Mouse (Mus musculus) T-helper 17 cell (primary cell): Measurements from ENCODE around the gene Susd2.

Source experiments
- in situ Hi-C, 2 experiments: fragments of 300-600 bp; cut with MboI, MseI; formaldehyde crosslinking; loops; 1 replicate in 1 of 2; 2 replicates in 1 of 2; pipeline ENCODE4 v1.15.1; 2025; ENCODE audit warnings: high pct_unique_total_duplicates in 2 of 2

Gene Susd2

GRCm38 (mm10) chr10:75643741-75644343 is at the start of gene Susd2:
Gene Susd2 (minus strand): TSS chr10:75644008.
- in situ Hi-C loops, result no loop called here

- in situ Hi-C loops, result loop anchor here in 1 of 2 experiments (10.0 kb wide), 1 partner anchor 1086 kb away; no protein-coding TSS in a partner anchor
Observed at GRCm38 (mm10) chr10:75688598-75688997, 44.8 kb upstream of the Susd2 start.

GRCm38 (mm10) chr10:75686724-75687123 is 42.9 kb upstream of the Susd2 start:
- in situ Hi-C loops, result loop anchor here in 1 of 2 experiments (10.0 kb wide), 1 partner anchor 1088 kb away; no protein-coding TSS in a partner anchor

DNA sequence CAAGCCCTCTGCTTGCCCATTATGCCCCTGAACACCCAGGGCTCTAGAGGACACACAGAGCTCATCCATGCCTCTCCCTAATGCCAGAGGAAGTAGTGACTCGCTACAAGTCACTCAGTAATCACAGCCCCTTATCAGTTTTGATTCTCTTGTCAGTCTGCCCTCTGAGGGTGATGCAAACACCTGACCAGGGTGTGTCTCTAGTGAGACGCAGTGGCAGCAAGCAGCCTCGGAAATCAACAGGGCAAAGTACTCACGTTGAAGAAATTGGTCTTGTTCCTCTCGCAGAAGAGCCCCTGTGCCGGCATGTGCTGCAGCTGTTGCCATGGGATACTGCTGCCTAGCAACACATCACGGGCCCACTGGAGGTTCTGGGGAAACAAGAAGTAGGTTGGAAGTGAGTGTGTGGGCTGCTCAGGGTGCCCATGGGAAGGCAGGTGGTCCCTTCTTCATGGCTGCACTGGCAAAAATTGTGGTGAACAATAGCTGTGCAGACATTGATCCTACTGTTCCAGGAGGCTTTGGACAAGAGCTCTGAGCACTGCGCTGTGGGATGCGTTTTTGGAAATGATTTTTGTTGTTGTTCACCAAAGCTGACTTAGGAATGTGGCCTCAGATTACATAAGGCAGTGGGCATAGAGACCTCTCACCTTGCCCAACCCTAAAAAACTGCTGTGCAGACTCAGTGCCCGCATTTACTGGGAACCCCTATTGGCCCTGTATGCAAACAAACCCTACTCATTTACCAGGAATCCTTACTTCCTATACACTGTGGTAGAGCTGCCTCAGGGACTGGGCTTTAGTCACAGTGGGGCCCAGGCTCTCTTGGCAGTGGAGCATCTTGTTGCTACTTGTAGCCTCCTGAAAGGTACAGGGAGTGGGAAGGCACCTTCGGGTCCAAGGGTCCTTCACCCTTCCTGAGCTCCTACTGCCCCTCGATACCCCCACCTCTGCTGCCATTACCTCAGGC is 40.5 kb upstream of the Susd2 start:
- in situ Hi-C loops, result loop anchor here in 1 of 2 experiments (10.0 kb wide), 1 partner anchor 1090 kb away; no protein-coding TSS in a partner anchor

DNA sequence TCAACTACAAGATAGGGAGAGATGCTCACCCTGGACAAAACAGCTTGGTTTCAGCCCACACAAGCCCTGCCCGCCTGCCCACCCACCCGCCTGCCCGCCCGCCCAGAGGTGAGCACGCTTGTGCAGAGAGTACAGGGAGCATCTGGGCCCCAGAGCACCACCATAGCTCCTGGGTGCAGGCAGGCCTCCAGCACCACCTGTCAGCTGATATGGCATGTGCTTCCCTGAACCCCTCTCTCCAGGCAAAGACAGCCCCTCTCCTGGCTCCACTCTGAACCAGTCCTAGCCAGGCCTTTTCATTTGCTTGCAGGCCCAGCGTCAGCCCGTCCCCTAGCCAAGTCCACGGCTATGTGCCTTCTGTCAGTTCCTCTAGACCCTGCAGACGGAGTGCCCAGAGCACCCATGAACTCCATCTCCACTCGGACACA is 36.8 kb upstream of the Susd2 start:
- in situ Hi-C loops, result loop anchor here in 1 of 2 experiments (10.0 kb wide), 1 partner anchor 1094 kb away; no protein-coding TSS in a partner anchor

DNA sequence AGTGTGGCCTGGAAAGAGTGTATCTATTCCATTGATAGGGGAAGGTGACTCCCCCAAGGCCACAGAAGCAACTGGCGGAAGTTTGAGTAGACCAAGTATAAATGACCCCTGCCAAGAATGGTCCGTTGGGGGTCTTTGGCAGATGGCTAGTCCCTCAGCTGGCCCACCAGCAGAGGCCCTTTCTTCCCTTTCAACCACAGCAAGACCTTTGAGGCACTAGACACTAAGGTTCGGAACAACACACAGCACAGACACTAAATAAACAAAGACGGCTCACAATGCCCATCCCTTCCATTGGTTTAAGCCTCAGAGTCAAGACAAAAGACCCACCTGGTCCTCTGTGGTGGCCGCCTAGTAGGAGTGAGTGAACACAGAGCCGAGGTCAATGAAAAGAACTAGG is 35.4 kb upstream of the Susd2 start:
- in situ Hi-C loops, result no loop called here

DNA sequence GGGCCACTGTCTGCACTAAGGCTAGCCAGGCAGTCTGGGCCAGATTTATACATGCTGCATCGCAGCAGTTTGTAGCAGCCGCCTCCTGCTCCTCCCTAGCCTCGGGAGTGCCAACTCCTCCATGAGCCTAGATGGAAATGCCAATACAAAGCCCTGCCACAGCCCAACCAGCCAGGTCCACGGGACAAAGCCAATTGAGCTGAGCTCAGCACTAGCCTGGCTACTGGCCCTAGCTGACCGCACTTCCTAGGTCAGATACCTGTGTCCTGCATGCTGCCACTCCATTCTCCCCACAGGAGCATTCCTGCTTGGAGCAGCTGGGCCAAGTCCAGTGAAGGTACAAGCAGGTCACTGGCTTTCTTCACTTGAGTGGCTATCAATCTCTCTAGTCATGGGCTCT is 34.2 kb upstream of the Susd2 start:
- in situ Hi-C loops, result no loop called here

GRCm38 (mm10) chr10:75677571-75677970 is 33.8 kb upstream of the Susd2 start:
- in situ Hi-C loops, result no loop called here

DNA sequence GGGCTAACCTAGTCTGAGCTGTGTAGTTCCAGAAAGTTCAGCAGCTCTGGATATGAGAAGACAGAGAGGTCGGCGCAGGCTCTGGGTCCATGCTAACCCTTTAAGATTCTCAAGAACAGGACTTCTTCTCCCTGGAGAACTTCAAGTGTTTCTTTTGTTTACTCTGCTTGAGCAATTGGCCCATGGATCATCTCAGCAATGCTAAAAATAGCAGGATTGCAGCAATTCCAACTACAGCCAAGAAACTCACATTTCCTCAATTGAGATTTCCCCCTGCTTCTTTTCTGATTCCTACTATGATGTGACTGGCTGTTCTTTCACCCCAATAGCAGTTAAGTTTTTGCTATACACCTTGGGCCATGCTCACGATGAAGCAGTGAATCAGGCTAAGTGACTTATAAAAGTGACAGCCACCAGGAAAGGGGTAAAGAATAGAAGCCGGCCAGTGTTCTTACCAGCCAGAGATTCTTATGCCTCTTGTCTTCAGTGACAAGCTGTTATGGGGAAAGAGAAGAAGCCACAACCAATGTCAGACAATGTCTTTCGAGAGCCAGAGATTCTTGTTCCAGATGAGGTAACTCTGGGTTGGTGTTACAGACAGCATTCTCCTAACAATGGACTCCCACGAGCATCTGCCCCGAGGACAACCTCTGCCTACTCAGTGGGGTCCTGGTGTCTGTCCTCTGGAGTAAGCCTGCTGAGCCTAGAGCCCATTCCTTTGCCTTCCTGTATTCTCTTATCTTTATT is 33.2 kb upstream of the Susd2 start:
- in situ Hi-C loops, result no loop called here

DNA sequence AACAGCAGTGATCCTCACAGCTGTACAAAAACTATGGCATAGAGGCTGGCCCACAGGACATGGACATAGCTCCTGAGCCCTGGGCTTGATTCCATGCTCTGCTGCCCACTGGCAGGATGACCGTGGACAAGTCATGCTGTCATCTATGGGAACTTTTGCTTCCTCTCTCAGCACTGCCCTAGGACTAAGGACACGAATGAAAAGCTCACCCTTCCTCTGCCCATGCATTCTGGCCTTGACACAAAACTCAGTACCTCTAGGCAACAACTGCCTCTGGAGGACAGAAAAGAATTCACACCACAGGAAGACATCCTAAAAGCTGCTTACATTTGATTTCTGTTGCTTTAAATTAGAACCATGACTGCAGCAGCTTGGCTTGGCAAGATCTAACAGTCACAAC is 32.5 kb upstream of the Susd2 start:
- in situ Hi-C loops, result no loop called here

GRCm38 (mm10) chr10:75675594-75675993 is 31.8 kb upstream of the Susd2 start:
- in situ Hi-C loops, result no loop called here

- in situ Hi-C loops, result no loop called here
Observed at GRCm38 (mm10) chr10:75669936-75670335, 26.1 kb upstream of the Susd2 start.

DNA sequence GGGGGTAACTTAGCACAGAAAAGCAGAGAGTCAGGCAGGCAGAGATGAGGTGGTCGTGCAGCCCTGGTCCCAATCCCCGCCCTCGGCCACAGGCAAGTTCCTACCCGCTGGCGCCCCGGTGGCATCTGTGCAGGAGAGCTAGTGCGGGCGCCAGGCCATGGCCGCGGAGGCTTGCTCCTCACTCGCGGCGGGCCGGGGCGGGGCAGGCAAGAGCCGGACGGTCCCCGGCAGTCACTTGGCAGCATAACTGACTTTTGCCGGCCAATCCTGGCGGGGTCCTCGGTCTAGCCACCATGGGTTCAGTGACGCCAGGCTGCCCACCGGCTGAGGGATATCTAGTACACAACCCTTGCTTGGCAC is 24.1 kb upstream of the Susd2 start:
- in situ Hi-C loops, result no loop called here

DNA sequence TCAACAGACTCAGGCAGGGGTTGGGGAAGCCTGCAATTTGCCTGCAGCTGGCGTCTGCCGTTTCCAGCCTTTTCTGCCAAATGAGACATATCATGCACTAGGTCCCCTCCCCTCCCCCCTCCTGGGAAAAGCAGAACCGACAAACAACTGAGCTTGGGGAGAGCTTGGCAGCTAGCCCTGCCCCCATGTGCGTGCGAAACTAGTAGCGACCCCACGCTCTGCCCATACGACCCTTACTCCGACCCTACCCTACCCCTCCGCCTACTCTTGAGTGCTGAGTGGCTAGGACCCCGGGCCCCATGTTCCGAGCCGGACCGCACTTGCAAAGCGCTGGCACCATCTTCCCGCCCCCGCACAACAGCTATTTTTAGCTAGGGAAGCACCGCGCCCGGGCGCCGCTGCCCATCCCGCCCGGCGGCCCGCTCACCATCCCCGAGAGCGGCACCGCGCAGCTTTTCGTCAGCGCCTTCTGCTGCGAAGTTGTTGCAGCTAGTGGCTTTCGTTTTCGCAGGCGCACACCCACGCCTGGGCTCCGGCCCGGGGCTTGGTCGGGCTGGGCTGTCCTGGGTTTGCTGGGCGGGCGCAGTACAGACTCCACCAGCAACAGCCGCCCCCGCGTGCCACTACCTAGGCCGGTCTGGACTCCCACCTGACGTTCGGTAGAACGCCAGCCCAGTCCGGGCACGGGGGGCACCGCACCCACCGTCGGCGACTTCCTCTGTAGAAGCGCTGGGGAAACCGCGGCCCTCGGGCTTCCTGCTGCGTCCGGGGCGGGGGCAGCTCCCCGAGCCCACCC is 23.5 kb upstream of the Susd2 start:
- in situ Hi-C loops, result no loop called here

DNA sequence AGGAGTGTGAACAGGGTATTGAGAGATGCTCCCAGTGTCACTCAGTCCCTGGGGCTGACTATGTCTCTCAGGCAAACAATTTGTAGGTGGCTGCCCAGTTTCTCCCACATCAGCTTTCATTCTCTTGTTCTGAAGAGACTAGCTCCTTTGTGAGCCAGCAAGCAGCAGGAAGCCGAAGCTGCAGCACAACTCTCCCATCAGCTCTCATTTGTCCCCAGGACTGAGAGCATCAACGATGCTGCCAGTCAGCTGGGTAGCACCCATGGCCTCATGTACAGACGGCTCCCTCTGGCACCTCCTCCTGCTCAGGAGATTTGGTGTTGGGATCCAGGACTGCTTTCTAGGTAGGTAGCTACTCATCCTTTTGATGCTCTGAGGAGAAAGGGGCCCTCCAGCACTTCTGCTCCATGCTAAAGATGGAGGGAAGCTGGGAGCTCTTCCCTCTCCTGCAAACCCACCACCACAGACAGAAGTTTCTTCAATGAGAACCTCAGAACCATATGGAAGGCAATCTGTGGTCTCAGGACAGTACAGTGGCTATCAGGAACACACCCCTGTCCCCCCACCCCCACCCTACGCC is 22.7 kb upstream of the Susd2 start:
- in situ Hi-C loops, result no loop called here

DNA sequence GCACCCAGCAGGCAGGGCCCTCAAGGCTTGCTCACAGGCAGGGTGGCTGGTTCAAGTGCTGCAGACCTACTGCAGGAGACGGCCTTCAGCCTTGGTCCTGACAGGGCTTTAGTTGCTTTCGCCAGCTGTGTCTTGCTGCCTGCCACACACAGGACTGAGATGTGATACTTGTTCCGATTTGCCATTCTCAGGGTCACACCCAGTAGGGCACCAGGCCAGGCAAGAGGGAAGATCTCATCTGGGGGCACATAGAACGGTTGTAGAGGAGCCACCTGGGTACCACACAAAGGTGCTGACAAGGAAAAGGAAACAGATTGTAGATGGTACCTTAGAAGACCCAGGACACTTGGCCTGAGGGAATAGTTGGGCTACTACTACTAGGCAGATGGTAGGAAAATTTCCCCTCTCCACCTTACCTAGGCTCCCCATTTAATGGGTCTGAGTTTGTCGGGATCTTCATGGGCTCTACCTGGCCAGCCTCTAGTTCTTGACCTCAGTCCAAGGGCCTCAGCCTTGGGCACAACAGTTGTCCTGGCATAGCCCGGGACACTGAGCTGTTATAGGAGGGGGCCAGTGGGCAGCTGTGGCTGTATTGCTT is 21.0 kb upstream of the Susd2 start:
- in situ Hi-C loops, result no loop called here

DNA sequence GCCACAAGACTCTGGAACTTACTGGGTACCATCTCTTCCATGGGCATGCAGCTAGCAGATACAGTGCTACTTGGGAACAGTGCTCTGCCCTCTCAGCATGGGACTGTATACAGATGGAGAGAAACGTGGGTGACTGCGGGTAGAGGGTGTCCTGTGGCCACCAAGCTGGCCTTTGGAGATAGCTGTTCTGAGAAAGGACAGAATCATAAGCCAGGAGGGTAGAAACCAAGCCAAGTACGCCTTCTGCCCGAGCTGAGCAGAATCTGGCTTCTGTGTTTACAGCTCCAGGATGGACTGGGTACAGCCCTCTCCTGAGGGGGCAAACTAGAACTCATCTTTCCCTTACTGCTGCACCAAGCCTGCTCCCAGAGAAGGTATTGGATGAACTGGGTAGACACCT is 18.8 kb upstream of the Susd2 start:
- in situ Hi-C loops, result no loop called here

DNA sequence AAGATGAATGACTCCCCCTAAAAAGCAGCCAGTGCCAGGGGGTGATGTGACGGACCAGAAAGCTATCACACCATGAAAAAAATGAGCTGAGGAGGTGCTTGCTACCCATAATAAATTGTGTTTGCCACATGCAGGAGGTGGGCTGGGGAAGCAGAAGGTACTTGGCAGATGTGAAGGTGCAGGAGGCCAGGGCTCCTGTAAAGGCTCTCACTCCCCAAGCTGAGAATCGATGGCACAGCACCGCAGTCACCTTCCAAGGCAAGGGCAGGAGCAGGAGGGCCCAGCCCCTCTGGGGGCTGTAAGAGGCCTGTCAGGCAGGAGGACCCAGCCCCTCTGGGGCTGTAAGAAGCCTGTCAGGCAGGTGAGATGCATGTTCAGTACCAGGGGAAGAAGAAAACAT is 18.1 kb upstream of the Susd2 start:
- in situ Hi-C loops, result no loop called here

GRCm38 (mm10) chr10:75661381-75661780 is 17.6 kb upstream of the Susd2 start:
- in situ Hi-C loops, result no loop called here

- in situ Hi-C loops, result no loop called here
Observed at GRCm38 (mm10) chr10:75657772-75658171, 14.0 kb upstream of the Susd2 start.
